Mouse (Mus musculus) embryo, embryonic 10 days (tissue): ENCODE measurements at regions not wholly inside any gene's neighbourhood (a gene's known extent, or its start where the extent isn't known, plus 50 kb on each side); places are given as distances from the start of the nearest gene placed in this dataset.

ENCODE experiments used
- DNase-seq: peaks from one replicate; pipeline ENCODE4 v3.0.0-alpha.2; 2015; ENCODE audit warnings: low spot score

DNA sequence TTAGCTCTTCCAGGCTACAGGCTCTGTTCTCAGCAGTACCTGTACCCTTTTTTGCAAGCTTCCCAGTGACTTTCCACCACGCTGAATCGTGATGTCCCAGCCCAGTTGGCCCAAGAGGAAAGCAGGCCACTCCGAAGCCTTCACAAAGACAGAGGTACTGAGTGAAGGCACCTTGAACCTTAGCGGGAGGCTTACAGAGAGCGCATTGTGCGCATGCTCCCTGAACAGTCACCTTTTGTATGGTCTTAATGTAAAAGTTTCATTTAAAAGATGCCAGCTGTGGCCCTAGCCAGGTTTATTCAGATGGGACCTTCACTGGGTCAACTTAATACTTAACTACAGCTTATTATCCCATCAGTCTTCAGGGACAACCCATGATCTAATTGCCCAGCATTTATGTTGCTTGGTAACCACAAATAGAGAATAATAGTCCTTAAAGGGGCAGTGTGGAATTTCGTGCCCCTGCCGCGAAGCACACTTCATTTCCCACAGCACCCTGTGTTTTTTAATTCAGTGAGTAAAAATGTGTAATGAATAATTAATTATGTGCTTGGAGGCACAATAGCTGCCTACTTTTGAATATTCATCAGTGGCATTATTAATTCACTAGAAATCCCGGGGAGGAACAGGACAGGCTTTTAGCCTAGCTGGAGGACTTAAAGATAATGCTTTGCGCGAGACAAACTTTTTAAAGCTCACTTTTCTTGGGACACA lies 111.3 kb upstream of the Vrk1 start:
- DNase-seq: no peak

DNA sequence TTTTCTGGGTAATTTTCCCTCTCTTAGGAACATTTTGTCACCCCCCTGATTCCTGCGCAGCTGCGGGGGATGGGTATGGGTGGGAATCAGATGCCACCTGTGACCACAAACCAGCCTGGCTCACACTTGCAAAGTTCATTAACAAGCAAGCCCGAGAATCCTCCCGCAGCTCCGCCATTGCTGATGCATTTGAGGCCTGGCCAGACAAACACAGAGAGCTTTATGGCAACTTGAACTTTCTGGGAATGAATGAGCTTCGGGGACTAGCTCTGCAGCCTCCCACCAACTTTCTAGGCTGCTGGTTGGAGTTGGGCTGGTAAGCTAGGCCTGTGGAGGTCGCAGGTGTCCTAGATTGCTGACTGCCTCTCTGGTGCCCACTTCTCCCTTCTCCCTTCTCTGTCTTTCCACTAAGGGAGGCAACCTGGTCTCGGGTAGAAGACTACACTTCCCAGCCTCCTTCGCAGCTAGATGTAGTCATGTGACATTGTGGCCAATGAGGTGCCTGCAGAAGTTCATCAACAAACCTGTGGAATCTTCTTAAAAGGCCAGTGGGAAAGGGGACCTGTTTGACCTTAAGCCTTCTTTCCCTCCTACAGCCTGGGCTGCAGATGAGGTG lies 110.6 kb upstream of the Vrk1 start:
- no peak for DNase-seq

DNA sequence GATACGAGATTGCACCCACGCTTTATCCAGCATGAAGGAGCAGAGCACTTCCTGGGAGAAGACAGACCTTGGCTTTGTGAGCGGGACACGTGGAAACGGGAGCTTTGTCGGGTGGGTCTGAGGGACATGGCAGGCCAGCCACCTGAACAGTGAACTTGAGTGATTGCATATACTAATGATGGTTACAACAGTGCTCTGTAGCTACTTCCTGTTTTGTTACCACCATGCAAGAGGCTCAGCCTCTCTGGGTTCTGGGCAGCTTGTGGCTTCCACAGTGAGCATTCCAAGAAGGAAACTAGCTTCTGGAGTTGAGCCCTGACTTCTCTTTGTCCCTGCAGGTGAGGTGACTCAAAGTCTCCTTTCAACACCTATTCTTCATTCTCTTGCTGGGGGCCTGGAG lies 109.5 kb upstream of the Vrk1 start:
- DNase-seq: no peak

DNA sequence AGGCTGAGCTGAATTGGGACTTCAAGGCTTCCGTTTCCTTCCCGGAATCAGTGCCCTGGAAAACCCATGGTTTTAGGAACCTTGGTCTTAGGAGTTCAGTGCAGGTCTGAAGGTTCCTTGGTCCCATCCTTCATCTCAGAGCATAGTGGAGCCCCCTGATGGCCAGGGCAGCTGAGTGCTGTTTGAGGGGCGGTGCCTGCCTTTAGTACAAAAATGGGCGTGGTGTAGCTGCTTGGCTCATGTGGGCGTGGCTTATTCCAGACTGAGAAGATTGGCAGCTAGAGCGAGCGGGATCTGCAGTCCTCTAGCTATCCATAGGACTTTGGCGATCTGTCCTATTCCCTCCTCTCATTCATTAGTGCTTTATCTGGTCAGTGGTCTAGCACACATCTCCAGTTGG lies 107.0 kb upstream of the Vrk1 start:
- DNase-seq: peak; percentile 53

DNA sequence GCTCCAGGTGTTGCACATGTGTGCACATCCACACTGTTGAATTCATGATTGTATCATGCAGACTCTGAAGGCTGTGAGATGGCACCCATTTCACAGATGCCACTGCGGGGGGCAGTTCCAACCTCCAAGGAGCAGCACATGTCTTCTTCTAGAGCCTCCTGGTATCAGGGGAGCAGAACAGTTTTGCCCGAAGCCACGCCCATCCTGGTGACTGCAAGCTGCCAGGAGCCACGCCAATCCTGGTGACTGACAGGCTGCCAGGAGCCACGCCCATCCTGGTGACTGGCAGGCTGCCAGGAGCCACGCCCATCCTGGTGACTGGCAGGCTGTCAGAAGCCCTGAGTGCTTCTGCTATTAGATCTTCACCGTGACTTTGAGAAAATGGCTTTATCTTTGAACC lies 103.4 kb upstream of the Vrk1 start:
- peak; percentile 36 for DNase-seq

DNA sequence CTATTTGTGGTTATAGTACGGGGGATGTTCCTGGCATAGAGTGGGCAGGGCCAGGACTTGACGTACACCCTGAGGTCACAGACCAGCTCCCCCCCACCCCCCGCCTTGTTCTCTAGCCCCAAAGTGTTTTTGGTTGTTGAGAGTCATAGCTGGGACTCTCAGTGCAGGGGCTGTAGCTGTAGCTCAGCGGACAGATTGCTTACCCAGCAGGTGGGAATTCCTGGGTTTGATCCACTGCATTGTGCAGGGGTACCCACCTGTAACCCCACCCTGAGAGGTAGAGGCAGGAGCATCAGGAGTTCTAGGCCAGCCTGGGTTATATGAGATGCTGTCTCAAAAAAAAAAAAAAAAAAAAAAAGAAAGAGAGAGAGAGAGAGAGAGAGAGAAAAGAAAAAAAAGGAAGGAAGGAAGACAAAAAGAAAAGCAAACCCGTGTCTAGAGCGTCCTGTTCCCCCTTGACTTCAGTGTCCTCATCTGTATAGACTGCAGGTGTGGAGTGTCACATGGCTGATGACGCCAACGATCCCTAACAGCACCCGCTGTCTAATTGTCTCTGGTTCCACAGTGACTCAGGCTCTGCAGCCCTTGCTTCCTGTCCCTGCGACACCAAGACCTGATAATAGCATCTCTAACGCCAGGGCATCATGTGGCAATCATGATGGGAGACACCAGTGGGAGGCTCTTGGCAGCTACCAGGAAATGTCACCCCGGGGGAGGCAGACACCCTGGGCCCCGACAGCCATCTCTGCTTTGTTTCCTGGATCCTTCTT lies 102.0 kb upstream of the Vrk1 start:
- no peak for DNase-seq

DNA sequence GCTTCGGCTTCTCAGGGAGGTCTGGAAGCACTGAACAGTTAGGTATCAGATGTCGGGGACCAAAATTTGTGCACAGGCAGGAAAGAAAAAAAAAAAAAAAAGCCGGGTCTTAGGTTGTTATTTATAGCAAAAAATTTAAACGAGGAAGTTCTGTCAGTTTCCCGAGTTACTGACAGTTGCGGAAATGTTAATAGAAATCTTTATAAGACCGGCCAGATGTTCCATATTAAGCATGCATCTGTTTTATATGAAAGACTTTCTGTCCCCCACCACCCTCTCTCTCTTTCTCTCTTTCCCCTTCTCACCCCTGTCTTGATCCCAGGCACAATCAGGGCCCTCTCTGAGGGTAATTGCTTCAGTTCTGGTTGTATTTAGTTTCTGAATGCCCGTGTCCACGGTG lies 98.5 kb upstream of the Vrk1 start:
- DNase-seq: no peak

DNA sequence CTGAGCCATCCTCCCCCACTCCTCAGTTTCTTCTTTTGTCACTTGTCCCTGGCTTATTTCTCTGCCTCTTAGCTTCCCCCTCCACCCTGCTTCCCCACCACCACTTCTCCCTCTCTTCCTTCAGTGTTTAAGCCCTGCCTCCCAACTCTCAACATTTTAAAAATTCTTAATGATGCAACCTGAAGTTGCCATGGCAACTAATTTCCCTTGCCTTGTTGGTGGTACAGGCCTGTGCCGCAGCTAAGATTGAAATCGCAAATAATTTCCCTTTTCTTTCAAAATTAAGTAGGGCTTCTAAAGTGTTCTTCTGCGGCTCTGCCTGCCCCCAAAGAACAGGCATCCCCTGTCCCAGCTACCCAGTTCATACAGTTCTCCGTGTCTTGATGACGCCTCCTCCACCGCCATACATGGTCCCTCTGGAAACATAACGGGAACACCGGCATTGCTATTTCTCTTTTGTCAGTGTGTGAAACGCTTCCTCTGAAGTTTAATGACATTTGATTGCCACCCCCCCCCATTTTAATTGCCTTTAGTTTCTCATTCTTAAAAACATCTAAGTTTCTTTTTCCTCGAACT lies 92.6 kb upstream of the Vrk1 start:
- no peak for DNase-seq

DNA sequence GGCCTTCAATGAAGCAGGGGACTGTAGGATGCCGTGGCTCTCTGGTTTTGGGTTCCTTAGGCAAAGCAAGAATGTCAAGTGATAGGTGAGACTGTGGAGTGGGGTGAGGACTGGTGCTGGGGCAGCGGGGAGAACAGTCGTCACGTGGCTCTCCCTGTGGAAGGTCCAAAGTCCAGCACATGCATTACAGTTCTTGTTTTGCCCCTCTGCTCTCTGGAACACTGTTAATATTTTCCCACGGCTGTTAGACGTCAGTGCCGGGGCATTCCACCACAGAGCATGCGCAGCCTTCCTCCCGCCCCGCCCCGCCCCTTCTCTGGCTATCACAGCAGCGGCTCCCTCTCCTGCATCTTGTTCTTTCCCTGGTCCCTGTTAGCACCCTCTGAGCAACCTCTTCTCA lies 91.3 kb upstream of the Vrk1 start:
- no peak for DNase-seq

DNA sequence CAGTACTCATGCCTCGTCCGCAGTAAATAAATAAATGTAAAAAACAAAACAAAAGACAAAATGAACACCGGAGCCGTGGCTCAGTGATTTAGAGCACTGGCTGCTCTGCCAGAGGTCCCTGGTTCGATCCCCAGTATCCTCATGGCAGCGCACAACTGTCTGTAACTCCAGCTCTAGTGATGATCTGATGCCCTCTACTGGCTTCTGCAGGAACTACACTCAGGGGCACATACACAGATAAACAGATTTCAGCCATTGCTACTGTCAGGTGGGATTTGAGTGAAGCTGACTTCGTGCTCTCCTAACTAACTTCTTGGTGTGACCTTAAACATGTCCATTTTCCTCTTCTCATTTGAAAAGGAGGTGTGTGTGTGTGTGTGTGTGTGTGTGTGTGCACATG lies 82.8 kb upstream of the Vrk1 start:
- no peak for DNase-seq

DNA sequence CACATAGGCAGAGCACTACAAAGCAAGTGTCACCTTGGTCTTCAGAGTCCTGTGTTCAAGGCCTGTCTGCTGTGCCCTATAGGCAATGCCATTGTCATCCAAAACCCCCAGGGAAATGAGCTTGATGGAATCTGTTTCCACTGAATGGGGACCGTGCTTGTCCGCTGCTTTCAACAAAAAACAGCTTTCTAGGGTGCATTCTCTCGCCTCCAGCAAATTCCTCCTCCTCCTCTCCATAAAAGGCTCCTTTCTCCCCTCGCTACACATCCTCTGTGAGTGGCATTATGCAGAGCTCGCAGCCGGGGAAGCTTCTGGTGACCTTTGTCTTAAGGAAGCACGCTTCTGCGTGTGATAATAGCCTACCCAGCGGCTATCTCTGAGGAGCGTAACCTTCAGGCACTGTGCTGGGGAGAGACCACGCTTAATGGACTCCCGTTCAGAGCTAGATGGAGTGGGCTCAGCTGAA lies 80.5 kb upstream of the Vrk1 start:
- peak; percentile 46 for DNase-seq

DNA sequence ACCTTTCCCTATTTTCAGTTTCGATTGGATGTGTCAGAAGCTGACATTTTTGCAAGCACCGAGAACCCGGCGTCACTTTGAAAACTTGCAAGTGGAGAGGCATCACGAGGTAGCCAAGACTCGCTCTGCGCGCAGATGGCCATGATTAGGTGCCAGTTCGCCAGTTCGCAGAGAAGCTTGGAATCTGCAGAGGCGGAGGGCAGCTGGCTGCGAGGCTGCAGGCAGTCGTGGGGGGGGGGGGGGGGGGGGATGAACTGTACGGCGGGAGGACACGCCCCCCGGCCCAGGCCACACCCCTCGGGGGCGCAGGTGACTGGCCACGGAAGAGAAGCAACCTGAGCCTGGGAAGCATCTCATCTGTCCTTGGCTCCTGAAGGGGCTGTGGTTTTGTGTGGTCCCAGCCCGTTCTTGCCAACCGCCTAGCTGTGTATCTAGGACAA lies 74.6 kb upstream of the Vrk1 start:
- DNase-seq: peak; percentile 40

DNA sequence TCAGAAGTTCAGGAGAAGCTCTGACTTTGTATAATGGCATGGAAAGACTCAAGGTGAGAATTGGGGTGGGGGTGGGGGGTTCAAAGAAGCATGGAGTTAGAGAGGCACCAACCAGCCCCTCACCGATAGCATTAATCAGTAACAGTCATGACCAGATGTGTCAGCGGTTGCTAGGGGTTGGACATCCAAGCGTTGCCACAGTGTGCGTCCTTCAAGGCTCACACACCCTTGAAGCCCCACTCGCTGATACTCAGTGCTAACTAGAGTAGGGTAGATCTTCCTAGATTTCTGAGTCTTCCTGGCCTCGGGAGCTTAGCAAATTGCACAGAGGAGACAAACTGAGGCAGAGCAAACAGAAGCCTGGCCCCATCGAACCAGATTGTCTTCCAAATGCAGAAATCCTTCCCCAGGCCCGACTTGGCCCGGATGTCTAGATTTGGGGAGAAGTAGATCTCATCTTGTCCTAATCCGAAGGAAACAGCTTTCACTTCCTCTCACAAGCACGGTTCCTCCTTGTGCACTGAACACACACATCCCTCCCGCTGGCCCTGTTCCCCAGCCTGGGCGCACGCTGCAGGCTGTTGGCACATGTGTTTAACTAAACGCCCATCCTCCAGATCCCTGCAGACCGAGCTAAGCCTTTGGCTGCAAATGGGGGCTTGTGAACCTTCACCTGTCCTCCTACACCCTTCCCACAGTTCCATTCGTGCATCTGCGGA lies 73.1 kb upstream of the Vrk1 start:
- no peak for DNase-seq

DNA sequence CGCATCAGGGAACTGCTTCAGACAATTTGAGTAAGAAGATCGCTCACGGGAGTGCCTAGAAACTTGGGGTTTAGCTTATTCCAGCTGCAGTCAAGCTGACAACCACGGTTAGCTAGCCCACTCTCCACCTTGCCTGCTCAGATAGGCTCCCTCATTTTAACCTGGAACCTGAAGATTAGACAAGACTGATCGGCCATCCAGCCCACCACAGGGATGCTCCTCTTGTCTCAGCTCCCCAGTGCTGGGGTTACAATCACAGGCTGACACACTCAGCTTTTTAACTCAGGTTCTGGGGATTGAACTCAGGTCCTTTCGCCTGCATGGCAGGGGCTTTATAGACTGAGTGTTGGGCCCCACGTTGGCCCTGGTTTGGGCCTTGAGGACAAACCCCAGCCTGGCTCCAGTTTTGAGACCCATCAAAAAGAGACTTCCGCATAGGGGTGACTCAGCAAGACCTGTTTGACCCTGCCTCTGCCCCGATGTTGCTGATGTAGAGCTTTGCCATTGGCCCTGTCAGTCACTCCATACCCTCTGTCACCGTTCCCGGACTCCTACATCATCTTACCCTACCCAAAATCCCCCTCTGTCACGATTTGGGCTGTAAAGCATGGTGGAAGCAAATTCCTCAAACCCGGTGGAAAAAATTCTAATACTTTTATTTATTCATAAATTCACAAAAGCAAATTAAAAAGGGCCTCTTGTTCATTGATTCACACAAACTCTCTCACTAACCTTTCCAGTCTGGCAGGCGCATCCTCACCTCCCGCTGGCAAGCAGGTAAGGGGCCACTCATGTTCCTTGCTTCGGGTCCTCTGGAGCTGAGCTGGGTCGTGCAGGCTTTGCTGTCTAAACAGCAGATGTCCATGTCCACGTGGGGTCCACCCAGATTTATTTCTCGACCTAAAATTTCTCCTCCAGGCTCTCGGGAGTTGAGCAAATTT lies 67.6 kb upstream of the Vrk1 start:
- no peak for DNase-seq

DNA sequence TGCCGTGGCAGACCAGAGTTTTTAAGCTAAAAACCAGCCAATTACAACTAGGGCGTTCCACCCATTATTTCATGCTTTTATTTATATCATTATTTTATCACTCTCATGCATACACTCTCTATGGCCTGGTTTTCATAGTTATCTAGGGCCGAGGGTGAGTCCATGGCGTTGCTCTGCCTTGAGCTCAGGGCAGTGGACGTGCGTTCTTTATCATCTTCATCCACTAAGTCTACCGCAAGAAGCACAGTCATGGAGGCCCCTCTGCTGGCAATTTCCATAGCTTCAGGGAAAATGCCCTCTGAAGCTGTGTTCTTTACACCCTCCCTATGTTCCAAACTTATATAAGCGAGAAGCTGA lies 67.0 kb upstream of the Vrk1 start:
- DNase-seq: no peak

DNA sequence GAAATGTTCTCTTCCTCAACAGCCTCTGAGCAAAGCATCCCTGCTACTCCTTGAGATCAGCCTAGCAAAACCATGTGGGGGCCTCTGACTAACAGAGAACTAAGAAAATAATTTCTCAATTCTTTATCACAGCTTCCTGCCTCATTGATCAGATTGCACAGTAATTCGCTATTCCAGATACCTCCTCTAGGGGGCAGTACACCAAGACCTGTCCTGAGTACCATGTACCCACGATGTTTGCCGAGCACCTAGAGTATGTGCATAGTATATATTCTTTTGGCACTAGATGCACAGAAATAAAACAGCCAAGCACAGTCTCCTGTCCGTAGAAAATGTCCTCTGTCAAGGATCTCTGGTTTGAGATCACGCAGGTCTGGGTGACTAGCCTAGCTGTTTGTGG lies 62.7 kb upstream of the Vrk1 start:
- DNase-seq: no peak

DNA sequence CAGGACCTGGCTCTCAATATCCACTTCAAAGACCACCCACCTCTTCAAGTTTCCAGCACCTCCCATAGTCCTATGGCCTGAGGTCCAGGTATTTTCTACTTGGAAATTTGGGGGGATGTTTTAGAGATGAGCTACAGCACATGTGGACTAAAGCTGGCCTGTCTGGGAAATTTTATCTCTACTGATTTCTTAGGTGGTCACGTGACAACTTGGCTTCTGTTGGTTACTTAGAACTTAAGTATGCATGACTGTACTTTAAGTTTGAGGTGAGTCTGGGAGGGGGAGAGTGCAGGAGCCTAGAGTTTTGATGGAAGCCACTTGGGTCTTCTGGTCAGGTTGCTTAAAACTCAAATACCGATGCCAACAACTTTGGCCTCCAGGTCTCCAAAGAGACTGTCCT lies 61.7 kb upstream of the Vrk1 start:
- DNase-seq: no peak

DNA sequence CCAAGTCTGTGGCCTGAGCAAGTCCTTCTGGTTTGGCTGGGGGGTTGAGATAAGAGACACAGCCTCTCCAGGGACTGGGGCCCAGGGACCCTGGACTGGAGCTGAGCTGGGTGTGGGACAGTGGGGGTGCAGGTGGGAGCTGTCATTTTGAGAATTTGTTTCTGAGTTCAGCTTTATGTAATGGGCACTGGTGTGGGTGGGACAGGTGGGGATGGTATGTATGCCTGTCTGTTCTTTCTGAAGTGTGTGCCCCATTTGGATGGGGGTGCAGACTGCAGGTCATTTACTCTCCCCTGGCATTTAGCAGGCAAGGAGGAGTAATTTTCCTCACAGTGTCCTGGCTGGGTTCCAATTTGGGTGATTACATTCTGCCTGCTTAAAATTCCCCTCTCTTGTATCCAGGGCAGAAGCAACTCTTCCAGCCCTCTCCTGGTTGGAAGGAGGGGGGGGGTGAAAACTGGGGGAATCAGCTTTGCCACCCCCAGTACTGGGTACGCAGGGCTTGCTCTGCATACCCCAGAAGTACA lies 54.2 kb upstream of the Vrk1 start:
- no peak for DNase-seq

DNA sequence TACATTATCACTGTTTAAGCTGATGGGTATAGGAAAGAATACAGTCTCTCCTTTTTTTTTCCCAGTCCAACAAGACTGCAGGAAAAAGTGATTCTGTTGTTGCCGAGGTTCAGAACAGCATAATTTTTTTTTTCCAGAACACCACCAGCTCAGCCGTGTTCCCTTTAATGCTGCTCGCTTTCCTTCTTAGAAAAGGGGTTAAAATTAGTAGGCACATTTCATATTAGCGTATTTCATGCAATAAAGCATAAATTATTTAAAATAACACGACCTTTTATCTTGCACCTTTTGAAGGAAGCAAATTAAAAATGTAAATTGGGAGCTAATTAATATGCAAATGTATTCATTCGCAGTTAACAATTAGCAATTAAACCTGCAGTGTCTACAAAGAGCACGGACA lies 50.3 kb upstream of the Vrk1 start:
- DNase-seq: no peak
